Mouse (Mus musculus): Measurements from ENCODE around the gene Ceacam19. TPM values are rescaled to one million over a fixed set of nuclear protein-coding genes. Genes with fewer than 3 reads are reported as not detected.

Gene Ceacam19
- polyA plus RNA-seq, 1 experiment from 2014 or later = 9.5 TPM

DNA sequence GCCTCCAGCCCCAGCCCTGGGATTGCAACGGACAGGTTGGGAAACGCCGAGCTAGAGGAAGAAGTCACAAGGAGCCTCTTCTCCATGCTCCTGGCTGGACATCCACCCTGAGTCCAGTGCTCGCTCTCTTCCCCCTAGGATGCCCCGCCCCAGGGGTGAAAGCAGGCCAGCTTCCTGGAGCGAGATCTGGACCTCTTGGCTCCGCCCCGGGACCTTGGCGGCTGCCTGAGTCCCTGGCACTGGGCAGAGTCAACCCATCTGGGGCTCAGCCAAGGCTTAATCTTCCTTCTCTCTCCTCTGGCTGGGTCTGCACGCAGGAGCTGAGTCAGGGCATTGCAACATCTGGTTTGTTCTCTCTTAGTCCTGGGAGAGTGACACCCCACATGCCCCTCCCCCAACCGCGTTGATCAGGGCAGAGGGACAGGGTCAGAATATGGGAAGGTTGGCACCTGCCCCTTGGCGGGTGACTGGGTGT is 57.0 kb downstream of the Ceacam19 start:
- WGBS = 9% methylated on average over 13 of the region's 13 CpGs
- peak overlapping the region; percentile 84 for H3K27ac ChIP-seq (replicated peaks)
- peak overlapping the region; percentile 28 for H3K4me2 ChIP-seq (replicated peaks; ENCODE audit: low read depth)
- H3K9ac ChIP-seq (ENCODE audit: low read length) = 0 out of 2 replicates have a peak overlapping the region, but pooled peaks have one; percentile 23
- peak; percentile 93 for DNase-seq (ENCODE audit: low spot score)
- H3K27me3 ChIP-seq (ENCODE audit: control insufficient read depth, insufficient read depth, low read length) = no peaks in the 10 kb centered on the region
- ATAC-seq (ENCODE audit: low FRiP score, low TSS enrichment) = peak; percentile 91
- TF ChIP-seq CTCF (IDR thresholded peaks at IDR 0.05; ENCODE audit: low read depth) = no peak
- peak; percentile 26 for TF ChIP-seq EP300 (optimal IDR thresholded peaks at IDR 0.05)
- H3K4me1 ChIP-seq (replicated peaks; ENCODE audit: control insufficient read depth, insufficient read depth) = peaks cover 12% of the 10 kb centered on the region
- H3K4me3 ChIP-seq (ENCODE audit: low read depth, low read length) = no peak overlapping the region
- H3K36me3 ChIP-seq (ENCODE audit: control insufficient read depth, insufficient read depth, low read length) = no peaks in the 10 kb centered on the region
- no peaks in the 10 kb centered on the region for H3K9me3 ChIP-seq (ENCODE audit: control insufficient read depth, low read length)

GRCm38 (mm10) chr7:19829694-19830093 is 58.1 kb downstream of the Ceacam19 start:
- H3K4me2 ChIP-seq (replicated peaks; ENCODE audit: low read depth) = no peak overlapping the region
- H3K4me3 ChIP-seq (ENCODE audit: low read depth, low read length) = no peak overlapping the region
- 52% methylated on average over 3 of the region's 3 CpGs for WGBS
- H3K9me3 ChIP-seq (ENCODE audit: control insufficient read depth, low read length) = no peaks in the 10 kb centered on the region
- H3K27ac ChIP-seq (replicated peaks) = no peak overlapping the region
- DNase-seq (ENCODE audit: low spot score) (no peak), ATAC-seq (ENCODE audit: low FRiP score, low TSS enrichment) (no peak)
- H3K9ac ChIP-seq (ENCODE audit: low read length) = no peak overlapping the region
- H3K4me1 ChIP-seq (replicated peaks; ENCODE audit: control insufficient read depth, insufficient read depth) = peaks cover 12% of the 10 kb centered on the region
- no peaks in the 10 kb centered on the region for H3K27me3 ChIP-seq (ENCODE audit: control insufficient read depth, insufficient read depth, low read length)
- TF ChIP-seq CTCF (IDR thresholded peaks at IDR 0.05; ENCODE audit: low read depth) (no peak), EP300 (optimal IDR thresholded peaks at IDR 0.05) (no peak)
- no peaks in the 10 kb centered on the region for H3K36me3 ChIP-seq (ENCODE audit: control insufficient read depth, insufficient read depth, low read length)

GRCm38 (mm10) chr7:19826756-19827155 is 61.0 kb downstream of the Ceacam19 start:
- Histone ChIP-seq H3K9ac (ENCODE audit: low read length) (0 out of 2 replicates have a peak overlapping the region, but pooled peaks have one; percentile 23), H3K36me3 (ENCODE audit: control insufficient read depth, insufficient read depth, low read length) (no peaks in the 10 kb centered on the region), H3K9me3 (ENCODE audit: control insufficient read depth, low read length) (no peaks in the 10 kb centered on the region), H3K27me3 (ENCODE audit: control insufficient read depth, insufficient read depth, low read length) (no peaks in the 10 kb centered on the region), H3K4me1 (replicated peaks; ENCODE audit: control insufficient read depth, insufficient read depth) (peaks cover 17% of the 10 kb centered on the region), H3K27ac (replicated peaks) (0 out of 2 replicates have a peak overlapping the region, but pooled peaks have one; percentile 31), H3K4me3 (ENCODE audit: low read depth, low read length) (no peak overlapping the region), H3K4me2 (replicated peaks; ENCODE audit: low read depth) (no peak overlapping the region)
- 24% methylated on average over 5 of the region's 6 CpGs for WGBS
- TF ChIP-seq EP300 (optimal IDR thresholded peaks at IDR 0.05) = no peak
- TF ChIP-seq CTCF (IDR thresholded peaks at IDR 0.05; ENCODE audit: low read depth) = no peak
- ATAC-seq (ENCODE audit: low FRiP score, low TSS enrichment) = no peak
- DNase-seq (ENCODE audit: low spot score) = peak; percentile 32

Other genes with a start within 250 kb of the Ceacam19 start
- 55.0 and 65.1 TPM in 2 replicates for gene Clptm1, start 222.9 kb downstream of the Ceacam19 start, polyA plus RNA-seq (2015; fragmentation: Nextera tagmentation; extraction: Ambion mirVana)
- 8.7 and 10.7 TPM in 2 replicates for gene Apoc2, start 210.0 kb downstream of the Ceacam19 start, polyA plus RNA-seq (2015; fragmentation: Nextera tagmentation; extraction: Ambion mirVana)
- gene Gm44805, start 206.5 kb downstream of the Ceacam19 start, polyA plus RNA-seq (2015; fragmentation: Nextera tagmentation; extraction: Ambion mirVana) = not detected in 2 replicates
- gene Apoc4, start 206.5 kb downstream of the Ceacam19 start, polyA plus RNA-seq (2015; fragmentation: Nextera tagmentation; extraction: Ambion mirVana) = 2.8 and 6.1 TPM in 2 replicates
- 79.6 and 88.4 TPM in 2 replicates for gene Apoc1, start 195.3 kb downstream of the Ceacam19 start, polyA plus RNA-seq (2015; fragmentation: Nextera tagmentation; extraction: Ambion mirVana)
- gene Apoe, start 188.8 kb downstream of the Ceacam19 start, polyA plus RNA-seq (2015; fragmentation: Nextera tagmentation; extraction: Ambion mirVana) = 383 and 436 TPM in 2 replicates
- 98.0 and 105 TPM in 2 replicates for gene Tomm40, start 172.5 kb downstream of the Ceacam19 start, polyA plus RNA-seq (2015; fragmentation: Nextera tagmentation; extraction: Ambion mirVana)
- gene Nectin2, start 137.5 kb downstream of the Ceacam19 start, polyA plus RNA-seq (2015; fragmentation: Nextera tagmentation; extraction: Ambion mirVana) = 82.2 and 83.8 TPM in 2 replicates
- gene Bcam, start 116.9 kb downstream of the Ceacam19 start, polyA plus RNA-seq (2015; fragmentation: Nextera tagmentation; extraction: Ambion mirVana) = 87.5 and 103 TPM in 2 replicates
- 44.4 and 48.5 TPM in 2 replicates for gene Cblc, start 91.2 kb downstream of the Ceacam19 start, polyA plus RNA-seq (2015; fragmentation: Nextera tagmentation; extraction: Ambion mirVana)
- gene Bcl3, start 65.2 kb downstream of the Ceacam19 start, polyA plus RNA-seq (2015; fragmentation: Nextera tagmentation; extraction: Ambion mirVana) = 8.9 and 9.1 TPM in 2 replicates
- gene Gm19345, start 36.0 kb downstream of the Ceacam19 start, polyA plus RNA-seq (2015; fragmentation: Nextera tagmentation; extraction: Ambion mirVana) = 0.29 and 0.41 TPM in 2 replicates
- gene Ceacam16, start 26.7 kb downstream of the Ceacam19 start, polyA plus RNA-seq (2015; fragmentation: Nextera tagmentation; extraction: Ambion mirVana) = not detected in 2 replicates
- gene Pvr, start 33.2 kb upstream of the Ceacam19 start, polyA plus RNA-seq (2015; fragmentation: Nextera tagmentation; extraction: Ambion mirVana) = 6.2 and 6.7 TPM in 2 replicates
- gene Igsf23, start 62.8 kb upstream of the Ceacam19 start, polyA plus RNA-seq (2015; fragmentation: Nextera tagmentation; extraction: Ambion mirVana) = 3.2 and 4.4 TPM in 2 replicates
- gene Ceacam20, start 77.4 kb upstream of the Ceacam19 start, polyA plus RNA-seq (2015; fragmentation: Nextera tagmentation; extraction: Ambion mirVana) = not detected in 2 replicates
- not detected in 2 replicates for gene Nlrp9b, start 103.5 kb upstream of the Ceacam19 start, polyA plus RNA-seq (2015; fragmentation: Nextera tagmentation; extraction: Ambion mirVana)
- gene Vmn1r91, start 211.7 kb upstream of the Ceacam19 start, polyA plus RNA-seq (2015; fragmentation: Nextera tagmentation; extraction: Ambion mirVana) = not detected in 2 replicates
- gene Gm16442, start 234.6 kb upstream of the Ceacam19 start, polyA plus RNA-seq (2015; fragmentation: Nextera tagmentation; extraction: Ambion mirVana) = not detected in 2 replicates

All from stomach, postnatal 0 days (tissue).